Mouse (Mus musculus) kidney, adult 2 months (tissue): ENCODE measurements around the gene Kdm1a.

Experiments used
- CTCF ChIP-seq: fragments of 200-500 bp; conservative IDR thresholded peaks from 2 replicates; pipeline ENCODE4 v1.5.1; 2011; ENCODE audit warnings: low read depth, mild to moderate bottlenecking, control low read depth, low read length, moderate library complexity, mixed read lengths; ENCODE audit not compliant: insufficient read depth, insufficient read length
- POLR2A ChIP-seq: fragments of 200-500 bp; IDR thresholded peaks from one replicate; pipeline ENCODE4 v1.6.1; 2011; ENCODE audit warnings: low read depth, low read length, control low read depth

GRCm38 (mm10) chr4:136547721-136548120 is 54.8 kb downstream of the Kdm1a start:
- TF ChIP-seq CTCF (no peak), POLR2A (no peak)
